Mouse (Mus musculus) heart, embryonic 16.5 days (tissue): ENCODE data around the gene Focad. TPM values are rescaled to one million over a fixed set of nuclear protein-coding genes. Genes with fewer than 3 reads are reported as not detected.

Experiments
- ATAC-seq: fragments of 200-750 bp; cut with Nextera tagmentation; replicated peaks from 2 replicates; pipeline ENCODE4 v1.8.0; 2017; ENCODE audit warnings: moderate number of reproducible peaks; ENCODE audit not compliant: insufficient read depth, low FRiP score; ENCODE audit errors: extremely low read depth
- H3K27ac ChIP-seq: fragments of 300-500 bp; sonication (generic); 2 replicates; pipeline ENCODE4 v1.5.1; 2014; ENCODE audit warnings: mild to moderate bottlenecking, low read length, control low read depth, moderate library complexity
- H3K27me3 ChIP-seq: fragments of 300-500 bp; sonication (generic); 2 replicates; pipeline ENCODE4 v1.6.1; 2014; ENCODE audit warnings: low read length, mixed read lengths; ENCODE audit not compliant: control insufficient read depth, insufficient read depth
- H3K36me3 ChIP-seq: fragments of 300-500 bp; sonication (generic); 2 replicates; pipeline ENCODE4 v1.6.1; 2014; ENCODE audit not compliant: control insufficient read depth, insufficient read depth
- H3K4me1 ChIP-seq: fragments of 300-500 bp; sonication (generic); 2 replicates; pipeline ENCODE4 v1.6.1; 2014; ENCODE audit warnings: low read length, mixed read lengths; ENCODE audit not compliant: control insufficient read depth, insufficient read depth
- H3K4me2 ChIP-seq: fragments of 300-500 bp; sonication (generic); 2 replicates; pipeline ENCODE4 v1.6.1; 2014; ENCODE audit warnings: low read depth, mild to moderate bottlenecking, control low read depth, low read length
- H3K4me3 ChIP-seq: fragments of 300-500 bp; sonication (generic); 2 replicates; pipeline ENCODE4 v1.5.1; 2014; ENCODE audit warnings: mild to moderate bottlenecking, control low read depth, low read length
- H3K9ac ChIP-seq: fragments of 300-500 bp; sonication (generic); 2 replicates; pipeline ENCODE4 v1.6.1; 2014; ENCODE audit warnings: low read length, control low read depth
- H3K9me3 ChIP-seq: fragments of 300-500 bp; sonication (generic); replicated peaks from 2 replicates; pipeline ENCODE4 v1.6.1; 2016; ENCODE audit warnings: low read length; ENCODE audit not compliant: control insufficient read depth
- WGBS: fragments of 180-500 bp; shearing (Covaris S2); extraction: QIAGEN DNeasy Blood & Tissue Kit; methylation state at CpG from one replicate; pipeline ENCODE4 v1.1.7; 2014; 5-methylcytosine and 5-hydroxymethylcytosine counted together
- polyA plus RNA-seq: library from polyadenylated mRNA; unstranded; fragments of >200 nt; fragmentation: Nextera tagmentation; extraction: Ambion mirVana; gene quantifications from 2 replicates; pipeline ENCODE4 v1.2.1, GENCODE M21; 2015

Gene Focad
- polyA plus RNA-seq, 1 experiment from 2014 or later: 8.2 TPM

GRCm38 (mm10) chr4:88194256-88194655 lies 99.8 kb downstream of the Focad start:
- Histone ChIP-seq H3K4me3 (no peak overlapping the region), H3K27me3 (no peaks in the 10 kb centered on the region), H3K4me1 (no peaks in the 10 kb centered on the region), H3K9ac (no peak overlapping the region), H3K36me3 (peaks cover 2% of the 10 kb centered on the region; the same call in 1 of the 2 replicates), H3K9me3 (no peaks in the 10 kb centered on the region), H3K4me2 (no peak overlapping the region), H3K27ac (no peak overlapping the region)
- 69% methylated on average over 5 of the region's 5 CpGs for WGBS
- ATAC-seq: no peak

DNA sequence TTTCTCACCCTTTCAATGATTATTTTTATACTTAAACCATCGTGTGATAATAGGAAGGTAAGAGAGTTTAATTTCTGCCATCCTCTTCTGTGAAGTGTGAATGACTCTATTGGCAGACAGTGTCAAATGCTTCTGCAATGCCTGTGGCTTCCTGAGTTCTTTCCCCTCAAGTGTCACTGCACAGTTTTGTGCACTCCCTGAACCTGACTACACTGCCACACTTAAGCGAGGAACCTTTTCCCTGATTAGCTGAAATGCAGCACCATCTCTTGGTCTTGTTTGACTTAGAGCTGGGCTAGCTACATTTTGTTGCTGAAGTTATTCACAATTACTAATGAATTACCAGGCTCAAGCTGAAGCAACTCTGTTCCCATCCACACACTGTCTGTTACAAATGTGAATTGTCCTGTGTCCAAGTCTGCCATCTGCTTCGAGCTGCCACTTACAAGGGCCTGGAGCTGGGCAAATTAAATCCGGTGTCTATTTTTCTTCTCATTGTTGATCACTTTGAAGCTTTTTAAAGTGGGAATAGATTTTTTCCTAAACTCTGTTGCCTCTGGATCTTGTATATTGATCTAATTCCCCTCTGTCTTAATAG lies 101.6 kb downstream of the Focad start:
- no peaks in the 10 kb centered on the region for H3K4me1 ChIP-seq
- no peaks in the 10 kb centered on the region for H3K27me3 ChIP-seq
- peaks cover 2% of the 10 kb centered on the region; the same call in 1 of the 2 replicates for H3K36me3 ChIP-seq
- WGBS: 63% methylated on average over 4 of the region's 4 CpGs
- no peak overlapping the region for H3K9ac ChIP-seq
- no peak overlapping the region for H3K4me2 ChIP-seq
- no peak for ATAC-seq
- no peak overlapping the region for H3K27ac ChIP-seq
- H3K4me3 ChIP-seq: no peak overlapping the region
- H3K9me3 ChIP-seq: no peaks in the 10 kb centered on the region

DNA sequence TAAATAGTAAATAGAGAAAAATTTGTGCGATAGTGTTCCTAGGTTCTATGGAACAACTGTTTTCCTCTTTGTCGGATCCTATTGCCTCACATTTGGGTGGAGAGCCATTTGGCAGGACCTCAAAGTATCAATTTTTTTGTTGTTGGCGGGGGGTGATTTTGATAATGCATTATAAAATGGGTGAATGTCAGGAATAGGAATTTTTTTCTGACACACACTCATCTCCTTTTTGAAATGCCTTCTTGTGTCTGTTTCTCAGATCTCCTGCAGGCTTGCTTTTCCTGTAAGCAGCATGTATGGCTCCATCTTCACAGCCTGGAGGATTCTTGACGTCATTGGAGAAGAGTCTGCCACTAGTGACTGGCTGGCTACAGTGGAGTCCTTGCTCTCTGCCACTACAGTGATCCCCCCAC lies 102.1 kb downstream of the Focad start:
- WGBS: 83% methylated on average over 4 of the region's 4 CpGs

DNA sequence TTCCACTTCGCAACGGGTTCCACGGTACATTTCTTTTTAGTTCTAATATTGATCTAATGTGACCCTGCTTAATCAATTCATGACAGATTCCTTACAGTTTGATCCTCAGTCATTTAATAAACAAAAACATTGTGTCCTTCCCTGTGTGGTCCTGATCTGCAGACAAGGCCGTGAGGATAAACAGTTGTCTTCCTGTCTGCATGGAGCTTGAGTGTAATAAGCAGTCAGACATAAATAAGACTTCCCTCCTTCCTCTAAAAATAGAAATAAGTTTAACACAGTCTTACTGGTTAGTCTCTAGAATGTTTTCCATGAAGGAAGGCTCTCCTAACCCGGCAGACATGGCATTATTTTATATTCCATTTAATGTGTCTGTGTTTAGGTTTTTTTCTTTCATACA lies 102.8 kb downstream of the Focad start:
- WGBS: 64% methylated on average over 5 of the region's 5 CpGs
- ATAC-seq: no peak

More for the DNA sequence above, 102.1 kb downstream of the Focad start:
- Histone ChIP-seq H3K4me2 (no peak overlapping the region), H3K9ac (no peak overlapping the region), H3K4me1 (no peaks in the 10 kb centered on the region), H3K36me3 (peaks cover 4% of the 10 kb centered on the region; the same call in 1 of the 2 replicates), H3K27me3 (no peaks in the 10 kb centered on the region), H3K27ac (no peak overlapping the region), H3K9me3 (no peaks in the 10 kb centered on the region), H3K4me3 (no peak overlapping the region)
- no peak for ATAC-seq

DNA sequence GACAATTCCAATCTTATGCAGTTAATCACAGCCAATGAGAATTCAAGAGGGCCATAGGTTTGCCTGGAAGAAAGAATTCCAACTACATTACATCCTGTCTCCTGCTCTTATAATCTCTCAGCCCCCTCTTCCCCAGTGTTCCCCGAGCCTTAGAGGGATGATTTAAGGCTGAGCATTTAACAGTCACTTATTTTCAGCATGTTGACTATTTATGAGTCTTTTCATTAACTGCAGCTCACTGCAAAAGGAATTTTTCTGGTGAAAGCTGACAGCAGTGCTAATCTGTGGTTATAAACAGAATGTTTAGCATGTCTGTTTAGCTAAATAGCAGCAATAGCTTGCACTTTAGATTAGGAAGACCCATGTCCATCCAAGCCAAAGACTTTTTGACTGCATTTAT lies 104.8 kb downstream of the Focad start:
- WGBS: 62% methylated on average over 1 of the region's 1 CpGs
- no peak for ATAC-seq
- no peaks in the 10 kb centered on the region for H3K9me3 ChIP-seq
- H3K4me2 ChIP-seq: no peak overlapping the region
- H3K27me3 ChIP-seq: no peaks in the 10 kb centered on the region
- H3K4me3 ChIP-seq: no peak overlapping the region
- no peak overlapping the region for H3K9ac ChIP-seq
- H3K36me3 ChIP-seq: peaks cover 4% of the 10 kb centered on the region; the same call in 1 of the 2 replicates
- H3K27ac ChIP-seq: no peak overlapping the region
- H3K4me1 ChIP-seq: no peaks in the 10 kb centered on the region

More for the DNA sequence above, 102.8 kb downstream of the Focad start:
- Histone ChIP-seq H3K9ac (no peak overlapping the region), H3K4me2 (no peak overlapping the region), H3K36me3 (peaks cover 4% of the 10 kb centered on the region; the same call in 1 of the 2 replicates), H3K27ac (no peak overlapping the region), H3K27me3 (no peaks in the 10 kb centered on the region), H3K9me3 (no peaks in the 10 kb centered on the region), H3K4me1 (no peaks in the 10 kb centered on the region), H3K4me3 (no peak overlapping the region)

- no peak for ATAC-seq
- H3K4me2 ChIP-seq: no peak overlapping the region
- WGBS: 90% methylated on average over 4 of the region's 4 CpGs
- H3K36me3 ChIP-seq: peaks cover 4% of the 10 kb centered on the region; the same call in 1 of the 2 replicates
- H3K4me1 ChIP-seq: no peaks in the 10 kb centered on the region
- no peaks in the 10 kb centered on the region for H3K27me3 ChIP-seq
- no peak overlapping the region for H3K4me3 ChIP-seq
- no peaks in the 10 kb centered on the region for H3K9me3 ChIP-seq
- H3K9ac ChIP-seq: no peak overlapping the region
- H3K27ac ChIP-seq: no peak overlapping the region
These were observed 106.6 kb downstream of the Focad start for GRCm38 (mm10) chr4:88201047-88201446.

- H3K9ac ChIP-seq: no peak overlapping the region
- H3K4me1 ChIP-seq: peaks cover 8% of the 10 kb centered on the region; the same call in 1 of the 2 replicates
- H3K9me3 ChIP-seq: no peaks in the 10 kb centered on the region
- no peak overlapping the region for H3K4me2 ChIP-seq
- no peaks in the 10 kb centered on the region for H3K36me3 ChIP-seq
- no peaks in the 10 kb centered on the region for H3K27me3 ChIP-seq
- no peak overlapping the region for H3K4me3 ChIP-seq
- 88% methylated on average over 6 of the region's 6 CpGs for WGBS
- H3K27ac ChIP-seq: no peak overlapping the region
- ATAC-seq: no peak
These were observed 114.2 kb downstream of the Focad start for GRCm38 (mm10) chr4:88208676-88209075.

- WGBS: 22% methylated on average over 3 of the region's 3 CpGs
These were observed 115.0 kb downstream of the Focad start for GRCm38 (mm10) chr4:88209351-88209814.

GRCm38 (mm10) chr4:88210602-88211001 lies 116.2 kb downstream of the Focad start:
- Histone ChIP-seq H3K27me3 (no peaks in the 10 kb centered on the region), H3K4me2 (no peak overlapping the region), H3K9ac (no peak overlapping the region), H3K27ac (no peak overlapping the region), H3K4me1 (peaks cover 8% of the 10 kb centered on the region; the same call in 1 of the 2 replicates), H3K9me3 (no peaks in the 10 kb centered on the region), H3K4me3 (no peak overlapping the region), H3K36me3 (no peaks in the 10 kb centered on the region)
- no peak for ATAC-seq
- 85% methylated on average over 6 of the region's 6 CpGs for WGBS

More at GRCm38 (mm10) chr4:88209351-88209814, 115.0 kb downstream of the Focad start:
- Histone ChIP-seq H3K4me1 (peaks cover 8% of the 10 kb centered on the region; the same call in 1 of the 2 replicates), H3K4me2 (no peak overlapping the region), H3K4me3 (no peak overlapping the region), H3K27me3 (no peaks in the 10 kb centered on the region), H3K9ac (no peak overlapping the region), H3K27ac (no peak overlapping the region), H3K36me3 (no peaks in the 10 kb centered on the region), H3K9me3 (no peaks in the 10 kb centered on the region)
- ATAC-seq: peak; percentile 73
